Mouse (Mus musculus) liver, adult 2 months (tissue): ENCODE data around the gene 4930524B15Rik.

ENCODE experiments used
- CTCF ChIP-seq: fragments of 200-500 bp; IDR thresholded peaks from 2 replicates; pipeline ENCODE4 v1.5.1; 2011; ENCODE audit warnings: low read depth, low read length, control low read depth
- POLR2A ChIP-seq: fragments of 200-500 bp; IDR thresholded peaks from 2 replicates; pipeline ENCODE4 v1.6.1; 2011; ENCODE audit warnings: low read length, control low read depth; ENCODE audit not compliant: insufficient read depth; ENCODE audit errors: extremely low read depth

DNA sequence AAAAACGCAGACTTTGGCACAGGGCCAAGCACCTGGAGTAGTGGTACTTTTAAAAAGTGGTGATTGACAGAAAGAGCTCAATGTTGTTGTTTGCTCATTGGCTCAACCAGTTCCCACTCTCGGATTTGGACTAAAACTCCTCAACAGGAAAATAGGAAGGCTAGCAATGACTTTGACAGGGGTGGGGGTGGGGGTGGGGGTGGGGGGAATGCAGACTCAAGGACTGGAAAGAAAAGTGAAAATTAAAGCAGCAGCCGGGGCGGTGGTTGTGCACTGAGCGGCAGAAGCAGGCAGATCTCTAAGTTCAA, 45.2 kb downstream of the 4930524B15Rik start:
- no peak for TF ChIP-seq CTCF
- TF ChIP-seq POLR2A, result no peak
